Mouse (Mus musculus) midbrain, postnatal 0 days (tissue): ENCODE data around the gene Efhd1. TPM values are rescaled to one million over a fixed set of nuclear protein-coding genes. Genes with fewer than 3 reads are reported as not detected.

ENCODE experiments used
- ATAC-seq: fragments of 200-750 bp; cut with Nextera tagmentation; 2 replicates; pipeline ENCODE4 v1.8.0; 2017; ENCODE audit warnings: moderate number of reproducible peaks, mild to moderate bottlenecking, moderate TSS enrichment, moderate library complexity; ENCODE audit not compliant: low FRiP score
- DNase-seq: peaks from one replicate; pipeline ENCODE4 v3.0.0-alpha.2; 2015; ENCODE audit warnings: low spot score
- H3K27ac ChIP-seq: fragments of 300-500 bp; sonication (generic); 2 replicates; pipeline ENCODE4 v1.5.1; 2014; ENCODE audit warnings: low read depth, mild to moderate bottlenecking, low read length, mixed read lengths
- H3K27me3 ChIP-seq: fragments of 300-500 bp; sonication (generic); 2 replicates; pipeline ENCODE4 v1.6.1; 2014; ENCODE audit warnings: low read length, control low read depth, mixed read lengths; ENCODE audit not compliant: insufficient read depth
- H3K36me3 ChIP-seq: fragments of 300-500 bp; sonication (generic); 2 replicates; pipeline ENCODE4 v1.6.1; 2014; ENCODE audit warnings: low read length, control low read depth, mixed read lengths; ENCODE audit not compliant: insufficient read depth
- H3K4me1 ChIP-seq: fragments of 300-500 bp; sonication (generic); 2 replicates; pipeline ENCODE4 v1.6.1; 2014; ENCODE audit warnings: mild to moderate bottlenecking, control low read depth, antibody characterized with exemption, low read length, mixed read lengths; ENCODE audit not compliant: insufficient read depth
- H3K4me2 ChIP-seq: fragments of 300-500 bp; sonication (generic); 2 replicates; pipeline ENCODE4 v1.6.1; 2014; ENCODE audit warnings: low read depth, mild to moderate bottlenecking, low read length, mixed read lengths; ENCODE audit not compliant: poor library complexity, severe bottlenecking
- H3K4me3 ChIP-seq: fragments of 300-500 bp; sonication (generic); 2 replicates; pipeline ENCODE4 v1.5.1; 2014; ENCODE audit warnings: low read depth, mild to moderate bottlenecking, low read length, moderate library complexity
- H3K9ac ChIP-seq: fragments of 300-500 bp; sonication (generic); replicated peaks from 2 replicates; pipeline ENCODE4 v1.6.1; 2014; ENCODE audit warnings: mild to moderate bottlenecking, low read length, moderate library complexity, mixed read lengths; ENCODE audit not compliant: poor library complexity, severe bottlenecking
- H3K9me3 ChIP-seq: fragments of 300-500 bp; sonication (generic); 2 replicates; pipeline ENCODE4 v1.6.1; 2016; ENCODE audit warnings: low read length, control low read depth
- CTCF ChIP-seq: IDR thresholded peaks from 2 replicates; pipeline ENCODE4 v1.5.1; 2016; ENCODE audit warnings: antibody characterized with exemption, mild to moderate bottlenecking
- WGBS: fragments of 180-500 bp; shearing (Covaris S2); extraction: QIAGEN DNeasy Blood & Tissue Kit; methylation state at CpG from one replicate; pipeline ENCODE4 v1.1.7; 2014; 5-methylcytosine and 5-hydroxymethylcytosine counted together
- polyA plus RNA-seq: library from polyadenylated mRNA; unstranded; fragments of >200 nt; fragmentation: Nextera tagmentation; extraction: Ambion mirVana; gene quantifications from 2 replicates; pipeline ENCODE4 v1.2.1, GENCODE M21; 2015
- total RNA-seq: library from RNA; depleted of rRNA; stranded (reverse); fragments of >200 nt; gene quantifications from 2 replicates; pipeline ENCODE4 v1.2.3, GENCODE M21; 2014

The Efhd1 gene
- total and polyA plus RNA-seq, 2 experiments from 2014 or later, result 1.7 to 7.8 TPM

DNA sequence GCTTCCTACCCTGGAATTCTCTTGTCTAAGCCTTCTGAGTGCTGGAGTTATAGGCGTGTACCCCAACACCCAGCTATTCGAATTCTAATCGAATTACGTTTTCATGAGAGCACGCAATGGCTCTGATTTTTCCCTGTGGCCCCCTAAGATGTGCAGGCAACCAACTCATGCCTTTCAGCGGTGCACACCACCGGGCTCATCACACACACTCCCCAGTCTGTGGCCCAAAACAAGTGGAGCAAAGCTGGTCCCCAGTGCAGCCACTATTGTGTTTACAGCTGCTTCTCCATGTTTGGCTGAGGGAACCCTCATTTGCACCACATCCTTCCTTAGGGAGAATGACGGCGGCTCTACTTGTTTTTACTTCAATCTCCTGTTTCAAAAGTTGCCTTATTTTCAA lies 906 bp upstream of the Efhd1 start:
- Histone ChIP-seq H3K4me1 (peaks cover 12% of the 10 kb centered on the region; the same call in 1 of the 2 replicates), H3K4me2 (no peak overlapping the region; the same call in 1 of the 2 replicates), H3K27ac (no peak overlapping the region), H3K27me3 (peaks cover 53% of the 10 kb centered on the region), H3K4me3 (no peak overlapping the region), H3K36me3 (no peaks in the 10 kb centered on the region), H3K9me3 (no peaks in the 10 kb centered on the region), H3K9ac (no peak overlapping the region)
- WGBS, result 4% methylated on average over 9 of the region's 9 CpGs
- DNase-seq (no peak), ATAC-seq (no peak)
- TF ChIP-seq CTCF, result no peak

DNA sequence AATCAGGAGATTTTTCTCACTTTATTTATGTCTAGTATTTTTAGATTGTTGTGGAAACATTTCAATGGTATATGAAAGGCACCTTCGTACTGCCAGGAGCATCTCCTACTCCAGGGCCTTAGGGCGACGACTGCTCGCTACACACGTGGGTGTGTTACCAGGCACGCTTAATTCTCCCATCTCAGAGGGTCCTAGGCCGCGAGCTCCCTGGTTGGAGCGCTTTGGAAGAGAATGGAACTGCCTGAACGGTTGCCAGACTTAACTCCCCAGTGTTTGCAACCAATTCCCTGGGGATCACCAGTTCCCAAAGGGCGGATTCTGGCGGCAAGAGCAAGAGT lies 398 bp upstream of the Efhd1 start:
- Histone ChIP-seq H3K36me3 (no peaks in the 10 kb centered on the region), H3K27ac (no peak overlapping the region), H3K27me3 (peaks cover 53% of the 10 kb centered on the region), H3K9me3 (no peaks in the 10 kb centered on the region), H3K4me2 (peak overlapping the region; percentile 98), H3K9ac (0 out of 2 replicates have a peak overlapping the region, but pooled peaks have one; percentile 46), H3K4me1 (peaks cover 12% of the 10 kb centered on the region; the same call in 1 of the 2 replicates), H3K4me3 (peak overlapping the region; percentile 44)
- ATAC-seq (0 out of 2 replicates have a peak, but pooled peaks have one; percentile 38), DNase-seq (no peak)
- 3% methylated on average over 12 of the region's 12 CpGs for WGBS
- TF ChIP-seq CTCF, result no peak

DNA sequence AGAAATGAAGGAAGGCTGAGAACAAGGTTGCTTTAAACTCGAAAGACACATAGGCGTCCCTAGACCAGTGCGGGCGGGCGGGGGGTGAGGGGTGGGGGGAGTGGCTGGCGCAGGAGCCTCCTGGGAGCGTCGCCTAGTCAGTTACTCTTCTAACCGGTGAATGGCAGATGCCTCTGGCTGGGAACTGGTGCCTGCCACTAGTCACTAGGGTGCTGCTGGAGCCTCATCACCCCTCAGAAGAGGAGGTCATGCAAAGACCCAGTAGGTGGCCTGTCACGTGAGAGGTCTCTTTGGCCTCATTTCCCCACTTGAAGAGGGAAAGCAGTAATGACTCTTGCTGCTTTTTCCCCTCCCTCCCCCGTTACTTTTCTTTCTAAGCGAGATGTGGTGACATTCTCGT lies 1.0 kb downstream of the Efhd1 start:
- H3K9me3 ChIP-seq, result no peaks in the 10 kb centered on the region
- peaks cover 12% of the 10 kb centered on the region; the same call in 1 of the 2 replicates for H3K4me1 ChIP-seq
- H3K4me2 ChIP-seq, result peak overlapping the region; percentile 98
- no peak overlapping the region for H3K27ac ChIP-seq
- TF ChIP-seq CTCF, result no peak
- no peaks in the 10 kb centered on the region for H3K36me3 ChIP-seq
- DNase-seq (no peak), ATAC-seq (peak; percentile 42; the same call in 1 of the 2 replicates)
- 0% methylated on average over 13 of the region's 13 CpGs for WGBS
- no peak overlapping the region for H3K9ac ChIP-seq
- H3K27me3 ChIP-seq, result peaks cover 50% of the 10 kb centered on the region
- peak overlapping the region; percentile 44 for H3K4me3 ChIP-seq

DNA sequence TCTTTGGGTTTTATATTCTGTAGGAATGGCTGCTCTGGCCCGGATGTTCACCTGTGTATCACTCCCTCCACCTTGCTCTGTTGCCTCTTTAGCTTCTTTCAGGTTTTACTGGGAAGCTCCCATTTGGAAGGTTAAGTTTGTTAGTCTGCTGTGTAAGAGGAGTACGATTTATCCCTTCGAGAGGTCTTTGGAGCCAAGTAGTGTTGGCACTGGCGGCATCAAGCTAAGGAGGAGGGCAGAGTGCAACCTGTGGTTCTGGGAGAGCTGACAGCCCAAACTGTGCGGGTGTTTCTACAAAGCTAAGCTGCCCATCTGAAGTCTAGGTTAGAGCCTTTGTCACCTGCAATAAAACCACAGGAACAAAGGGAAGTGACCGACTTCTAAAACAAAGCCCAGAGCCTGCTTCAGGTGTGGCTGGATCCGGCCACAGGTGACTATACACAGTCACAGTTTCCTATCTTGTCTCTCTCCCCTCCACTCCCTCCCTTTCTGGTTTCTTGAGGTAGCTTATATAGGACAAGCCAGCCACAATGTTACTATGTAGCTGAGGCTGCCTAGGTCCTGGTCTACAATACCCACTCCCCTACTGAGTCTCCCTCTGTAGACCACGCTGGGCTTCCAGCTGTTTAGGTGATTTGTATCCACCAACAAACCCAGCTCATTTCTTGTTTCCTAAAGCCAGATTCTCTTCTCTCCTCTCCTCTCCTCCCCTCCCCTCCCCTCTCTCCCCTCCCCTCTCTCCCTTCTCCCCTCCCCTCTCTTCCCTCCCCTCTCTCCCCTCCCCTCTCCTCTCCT lies 2.3 kb downstream of the Efhd1 start:
- Histone ChIP-seq H3K9me3 (no peaks in the 10 kb centered on the region), H3K4me3 (no peak overlapping the region), H3K27ac (no peak overlapping the region), H3K9ac (no peak overlapping the region), H3K4me2 (no peak overlapping the region), H3K4me1 (peaks cover 16% of the 10 kb centered on the region; the same call in 1 of the 2 replicates), H3K27me3 (peaks cover 45% of the 10 kb centered on the region), H3K36me3 (no peaks in the 10 kb centered on the region)
- ATAC-seq, result no peak
- no peak for DNase-seq
- TF ChIP-seq CTCF, result no peak
- WGBS, result 30% methylated on average over 8 of the region's 8 CpGs

DNA sequence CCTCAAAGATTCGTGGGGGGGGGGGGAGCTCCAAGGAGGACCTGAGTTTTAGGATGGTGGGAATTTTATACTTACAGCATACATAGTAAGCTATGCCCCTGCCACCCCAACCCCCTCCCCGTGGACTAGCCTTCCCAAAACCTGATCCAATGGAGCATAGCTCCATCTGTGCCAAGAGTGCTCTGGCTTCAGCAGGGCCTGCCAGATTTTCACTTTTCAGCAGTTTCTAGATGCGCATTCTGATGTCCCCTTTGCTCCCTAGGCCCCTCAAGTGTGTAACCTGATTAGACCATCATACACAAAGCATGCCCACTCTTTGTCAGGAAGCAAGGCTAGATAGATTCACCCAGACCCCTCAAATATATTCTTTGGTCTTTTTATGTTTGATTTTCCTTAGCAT lies 6.0 kb downstream of the Efhd1 start:
- Histone ChIP-seq H3K4me2 (no peak overlapping the region), H3K36me3 (no peaks in the 10 kb centered on the region), H3K9me3 (no peaks in the 10 kb centered on the region), H3K27ac (no peak overlapping the region), H3K27me3 (peaks cover 13% of the 10 kb centered on the region), H3K9ac (no peak overlapping the region), H3K4me3 (no peak overlapping the region), H3K4me1 (peaks cover 7% of the 10 kb centered on the region; the same call in 1 of the 2 replicates)
- no peak for TF ChIP-seq CTCF
- DNase-seq (peak; percentile 43), ATAC-seq (no peak)
- WGBS, result 31% methylated on average over 3 of the region's 3 CpGs
